Mouse (Mus musculus) naive thymus-derived CD4-positive, alpha-beta T cell, adult 2 months (primary cell): ENCODE data around the gene Cep68.

Source experiments
- DNase-seq: peaks from one replicate; pipeline ENCODE4 v3.0.0-alpha.2; 2011; ENCODE audit warnings: low read depth

Cep68 gene

DNA sequence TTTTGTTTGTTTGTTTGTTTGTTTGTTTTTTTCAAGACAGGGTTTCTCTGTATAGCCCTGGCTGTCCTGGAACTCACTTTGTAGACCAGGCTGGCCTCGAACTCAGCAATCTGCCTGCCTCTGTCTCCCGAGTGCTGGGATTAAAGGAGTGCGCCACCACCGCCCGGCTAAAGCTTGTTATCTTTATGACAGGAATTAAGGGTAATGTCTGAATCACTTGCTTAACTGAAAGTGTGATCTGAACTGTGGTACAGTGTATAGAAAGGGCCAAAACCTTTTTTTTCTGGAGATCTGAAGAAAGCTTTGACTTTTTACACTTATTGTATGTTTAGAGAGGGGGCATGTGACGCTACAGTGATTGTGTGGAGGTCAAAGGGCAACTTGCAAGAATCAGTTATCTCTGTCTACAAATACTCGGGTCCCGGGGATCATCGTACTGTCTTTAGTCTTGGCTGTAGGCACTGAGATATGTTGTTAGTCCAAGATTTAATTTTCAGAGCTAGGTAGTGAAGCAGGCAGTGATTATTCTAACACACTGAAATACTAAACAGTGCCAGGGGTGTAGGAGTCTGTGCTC, 44.3 kb downstream of the Cep68 start:
- no peak for DNase-seq

DNA sequence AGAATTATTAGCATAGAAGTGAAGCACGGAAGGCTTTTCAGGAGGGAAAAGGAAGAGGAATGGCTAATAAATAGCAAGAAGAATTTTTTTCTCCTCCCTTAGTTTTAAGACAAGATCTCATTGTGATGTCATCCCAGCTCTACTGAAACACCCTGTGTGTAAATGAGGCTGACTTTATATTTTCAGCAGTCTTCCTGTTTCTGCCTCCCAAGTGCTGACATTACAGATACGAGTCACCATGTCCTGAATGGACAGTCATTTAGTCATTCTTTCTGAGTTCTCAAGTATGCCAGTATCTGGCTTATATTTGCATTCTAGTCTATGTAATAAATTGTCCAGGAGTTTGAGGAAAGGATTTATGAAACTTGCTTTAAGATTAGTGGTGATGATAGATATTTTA, 44.9 kb downstream of the Cep68 start:
- no peak for DNase-seq

DNA sequence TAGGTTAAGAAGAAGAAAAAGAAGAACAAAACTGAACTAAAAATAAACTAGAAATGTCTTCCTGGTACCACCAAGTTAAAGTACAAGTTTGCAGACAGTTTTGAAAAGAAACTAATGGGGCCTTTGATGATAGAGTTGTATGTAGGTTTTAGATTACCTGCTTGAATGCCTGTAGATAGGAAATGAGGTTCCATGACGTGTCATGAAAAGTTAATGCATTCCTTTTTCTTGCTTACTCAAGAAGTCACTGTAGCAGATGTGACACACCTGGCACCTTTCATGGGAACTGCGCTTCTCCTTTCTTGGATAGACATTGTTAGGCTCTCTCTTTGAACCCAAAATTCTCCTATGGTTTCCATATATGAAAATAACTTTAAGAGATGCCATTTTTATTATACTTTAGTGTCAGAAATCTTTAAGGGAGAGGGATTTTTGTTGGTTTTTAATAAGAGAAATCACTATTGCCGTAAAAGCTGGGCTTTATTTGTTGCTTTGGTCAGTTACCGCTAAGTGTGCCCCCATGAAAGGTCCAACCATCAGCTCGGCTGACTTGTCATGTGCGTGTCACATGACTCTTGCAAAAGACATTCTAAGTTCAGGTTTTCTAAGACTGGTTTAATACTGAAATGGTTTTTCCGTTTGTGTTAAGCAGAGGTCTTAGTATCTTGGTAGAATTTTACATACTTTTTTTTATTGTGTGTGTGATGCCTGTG, 46.8 kb downstream of the Cep68 start:
- peak; percentile 69 for DNase-seq

GRCm38 (mm10) chr11:20201661-20202101, 47.5 kb downstream of the Cep68 start:
- DNase-seq = peak; percentile 68

GRCm38 (mm10) chr11:20200713-20201575, 48.3 kb downstream of the Cep68 start, which contains the start of gene Rab1a:
Gene Rab1a (plus strand): TSS chr11:20201432.
- DNase-seq = peak; percentile 100

- DNase-seq = no peak
Measured at GRCm38 (mm10) chr11:20193100-20193736, 56.0 kb downstream of the Cep68 start.

- no peak for DNase-seq
Measured at GRCm38 (mm10) chr11:20187271-20187670, 62.0 kb downstream of the Cep68 start.
